Mouse (Mus musculus) neural tube, embryonic 15.5 days (tissue): ENCODE measurements around the gene Gm20388. TPM values are rescaled to one million over a fixed set of nuclear protein-coding genes. Genes with fewer than 3 reads are reported as not detected.
A peak's percentile ranks its signal among the peaks of the same experiment; 100 is the strongest.

Experiments
- ATAC-seq: fragments of 200-750 bp; cut with Nextera tagmentation; 2 replicates; pipeline ENCODE4 v1.8.0; 2017; ENCODE audit warnings: mild to moderate bottlenecking, moderate TSS enrichment, moderate library complexity; ENCODE audit not compliant: low FRiP score
- H3K27ac ChIP-seq: fragments of 300-500 bp; sonication (generic); replicated peaks from 2 replicates; pipeline ENCODE4 v1.5.1; 2015; ENCODE audit warnings: mild to moderate bottlenecking, inconsistent platforms
- H3K27me3 ChIP-seq: fragments of 300-500 bp; sonication (generic); replicated peaks from 2 replicates; pipeline ENCODE4 v1.6.1; 2015; ENCODE audit warnings: inconsistent platforms
- H3K36me3 ChIP-seq: fragments of 300-500 bp; sonication (generic); 2 replicates; pipeline ENCODE4 v1.6.1; 2015; ENCODE audit warnings: inconsistent platforms
- H3K4me1 ChIP-seq: fragments of 300-500 bp; sonication (generic); 2 replicates; pipeline ENCODE4 v1.6.1; 2015; ENCODE audit warnings: inconsistent platforms
- H3K4me2 ChIP-seq: fragments of 300-500 bp; sonication (generic); 2 replicates; pipeline ENCODE4 v1.6.1; 2015; ENCODE audit warnings: inconsistent platforms, mild to moderate bottlenecking, moderate library complexity
- H3K4me3 ChIP-seq: fragments of 300-500 bp; sonication (generic); replicated peaks from 2 replicates; pipeline ENCODE4 v1.5.1; 2015; ENCODE audit warnings: mild to moderate bottlenecking, inconsistent platforms
- H3K9ac ChIP-seq: fragments of 300-500 bp; sonication (generic); replicated peaks from 2 replicates; pipeline ENCODE4 v1.6.1; 2015; ENCODE audit warnings: mild to moderate bottlenecking, inconsistent platforms
- H3K9me3 ChIP-seq: fragments of 300-500 bp; sonication (generic); replicated peaks from 2 replicates; pipeline ENCODE4 v1.6.1; 2016; ENCODE audit warnings: inconsistent platforms
- WGBS: fragments of 180-500 bp; shearing (Covaris S2); methylation state at CpG from one replicate; pipeline ENCODE4 v1.1.7; 2015; ENCODE audit warnings: mixed read lengths; 5-methylcytosine and 5-hydroxymethylcytosine counted together
- polyA plus RNA-seq: library from polyadenylated mRNA; unstranded; fragments of >200 nt; fragmentation: Nextera tagmentation; extraction: Ambion mirVana; gene quantifications from 2 replicates; pipeline ENCODE4 v1.2.1, GENCODE M21; 2015

The Gm20388 gene
- polyA plus RNA-seq, 1 experiment from 2014 or later = not detected

- Histone ChIP-seq H3K4me1 (no peaks in the 10 kb centered on the region), H3K9ac (no peak overlapping the region), H3K36me3 (peaks cover 25% of the 10 kb centered on the region), H3K4me2 (no peak overlapping the region), H3K27ac (no peak overlapping the region), H3K9me3 (no peaks in the 10 kb centered on the region), H3K4me3 (no peak overlapping the region), H3K27me3 (no peaks in the 10 kb centered on the region)
- WGBS = 88% methylated on average over 11 of the region's 11 CpGs
- ATAC-seq = no peak
Measured at GRCm38 (mm10) chr8:121821320-121821719, 1910.7 kb downstream of the Gm20388 start.

- no peaks in the 10 kb centered on the region for H3K9me3 ChIP-seq
- ATAC-seq = no peak
- 89% methylated on average over 9 of the region's 9 CpGs for WGBS
- H3K9ac ChIP-seq = no peak overlapping the region
- H3K27ac ChIP-seq = no peak overlapping the region
- H3K36me3 ChIP-seq = peaks cover 25% of the 10 kb centered on the region
- no peaks in the 10 kb centered on the region for H3K27me3 ChIP-seq
- no peak overlapping the region for H3K4me2 ChIP-seq
- no peak overlapping the region for H3K4me3 ChIP-seq
- H3K4me1 ChIP-seq = no peaks in the 10 kb centered on the region
Measured at GRCm38 (mm10) chr8:121821770-121822169, 1911.1 kb downstream of the Gm20388 start.

- WGBS = over 99% methylated on average over 5 of the region's 5 CpGs
- H3K36me3 ChIP-seq = no peaks in the 10 kb centered on the region
- peak overlapping the region; percentile 97 for H3K4me2 ChIP-seq
- peaks cover 23% of the 10 kb centered on the region for H3K4me1 ChIP-seq
- H3K9ac ChIP-seq = no peak overlapping the region
- peak overlapping the region; percentile 58; the same call in 1 of the 2 replicates for H3K4me3 ChIP-seq
- no peak overlapping the region for H3K27ac ChIP-seq
- H3K9me3 ChIP-seq = no peaks in the 10 kb centered on the region
- ATAC-seq = no peak
- H3K27me3 ChIP-seq = no peaks in the 10 kb centered on the region
Measured at GRCm38 (mm10) chr8:121827726-121828125, 1917.1 kb downstream of the Gm20388 start.

GRCm38 (mm10) chr8:121828376-121829023 lies 1917.9 kb downstream of the Gm20388 start:
- peak overlapping the region; percentile 97 for H3K4me2 ChIP-seq
- H3K27ac ChIP-seq = no peak overlapping the region

GRCm38 (mm10) chr8:121829048-121829776 lies 1918.6 kb downstream of the Gm20388 start, which contains the start of gene Klhdc4:
Klhdc4 (minus strand) TSS chr8:121829569.
- WGBS = under 1% methylated on average over 68 of the region's 68 CpGs
- Histone ChIP-seq H3K27ac (peak within 1 kb of the TSS; percentile 92), H3K9me3 (no peaks in the 10 kb centered on the region), H3K27me3 (no peaks in the 10 kb centered on the region), H3K4me2 (peak within 1 kb of the TSS; percentile 97), H3K4me1 (peaks cover 23% of the 10 kb centered on the region), H3K9ac (peak within 1 kb of the TSS; percentile 64), H3K4me3 (peak within 1 kb of the TSS; percentile 58), H3K36me3 (no peaks in the 10 kb centered on the region)
- ATAC-seq = peak; percentile 98

More at GRCm38 (mm10) chr8:121828376-121829023, 1917.9 kb downstream of the Gm20388 start:
- no peaks in the 10 kb centered on the region for H3K36me3 ChIP-seq
- ATAC-seq = peak; percentile 11; the same call in 1 of the 2 replicates
- no peaks in the 10 kb centered on the region for H3K9me3 ChIP-seq
- peaks cover 23% of the 10 kb centered on the region for H3K4me1 ChIP-seq
- peak overlapping the region; percentile 64 for H3K9ac ChIP-seq
- no peaks in the 10 kb centered on the region for H3K27me3 ChIP-seq
- whole genome bisulfite sequencing = 35% methylated on average over 10 of the region's 10 CpGs
- peak overlapping the region; percentile 58 for H3K4me3 ChIP-seq

- no peaks in the 10 kb centered on the region for H3K36me3 ChIP-seq
- H3K27ac ChIP-seq = peak overlapping the region; percentile 92
- no peaks in the 10 kb centered on the region for H3K9me3 ChIP-seq
- peak overlapping the region; percentile 97 for H3K4me2 ChIP-seq
- peak; percentile 70 for ATAC-seq
- peak overlapping the region; percentile 58 for H3K4me3 ChIP-seq
- WGBS = 11% methylated on average over 18 of the region's 18 CpGs
- H3K9ac ChIP-seq = peak overlapping the region; percentile 64
- H3K27me3 ChIP-seq = no peaks in the 10 kb centered on the region
- peaks cover 23% of the 10 kb centered on the region for H3K4me1 ChIP-seq
Measured at GRCm38 (mm10) chr8:121829777-121830362, 1919.2 kb downstream of the Gm20388 start.

- Histone ChIP-seq H3K27me3 (no peaks in the 10 kb centered on the region), H3K4me3 (no peak overlapping the region), H3K36me3 (no peaks in the 10 kb centered on the region), H3K4me2 (peak overlapping the region; percentile 38; the same call in 1 of the 2 replicates), H3K4me1 (peaks cover 23% of the 10 kb centered on the region), H3K9me3 (no peaks in the 10 kb centered on the region), H3K9ac (no peak overlapping the region), H3K27ac (no peak overlapping the region)
- ATAC-seq = no peak
- 91% methylated on average over 2 of the region's 2 CpGs for WGBS
Measured at GRCm38 (mm10) chr8:121832061-121832460, 1921.4 kb downstream of the Gm20388 start.

- no peak overlapping the region for H3K27ac ChIP-seq
- ATAC-seq = no peak
- no peak overlapping the region for H3K4me3 ChIP-seq
- H3K4me2 ChIP-seq = peak overlapping the region; percentile 38
- no peaks in the 10 kb centered on the region for H3K36me3 ChIP-seq
- no peak overlapping the region for H3K9ac ChIP-seq
- no peaks in the 10 kb centered on the region for H3K9me3 ChIP-seq
- H3K4me1 ChIP-seq = peaks cover 22% of the 10 kb centered on the region
- 19% methylated on average over 6 of the region's 6 CpGs for WGBS
- H3K27me3 ChIP-seq = no peaks in the 10 kb centered on the region
Measured at GRCm38 (mm10) chr8:121832503-121832902, 1921.9 kb downstream of the Gm20388 start.

GRCm38 (mm10) chr8:121841242-121841641 lies 1930.6 kb downstream of the Gm20388 start:
- no peaks in the 10 kb centered on the region for H3K4me1 ChIP-seq
- H3K36me3 ChIP-seq = no peaks in the 10 kb centered on the region
- no peak for ATAC-seq
- no peak overlapping the region for H3K4me2 ChIP-seq
- no peaks in the 10 kb centered on the region for H3K9me3 ChIP-seq
- WGBS = 48% methylated on average over 8 of the region's 8 CpGs
- H3K27ac ChIP-seq = no peak overlapping the region
- no peaks in the 10 kb centered on the region for H3K27me3 ChIP-seq
- H3K9ac ChIP-seq = no peak overlapping the region
- H3K4me3 ChIP-seq = no peak overlapping the region

GRCm38 (mm10) chr8:121842064-121842955 lies 1931.7 kb downstream of the Gm20388 start:
- H3K9me3 ChIP-seq = no peaks in the 10 kb centered on the region
- H3K36me3 ChIP-seq = no peaks in the 10 kb centered on the region
- ATAC-seq = no peak
- H3K4me1 ChIP-seq = no peaks in the 10 kb centered on the region
- no peak overlapping the region for H3K27ac ChIP-seq
- 90% methylated on average over 8 of the region's 8 CpGs for WGBS
- no peaks in the 10 kb centered on the region for H3K27me3 ChIP-seq
- H3K9ac ChIP-seq = no peak overlapping the region
- no peak overlapping the region for H3K4me3 ChIP-seq
- H3K4me2 ChIP-seq = no peak overlapping the region

GRCm38 (mm10) chr8:121843184-121843733 lies 1932.6 kb downstream of the Gm20388 start:
- Histone ChIP-seq H3K9ac (no peak overlapping the region), H3K4me2 (no peak overlapping the region), H3K36me3 (no peaks in the 10 kb centered on the region), H3K4me3 (no peak overlapping the region), H3K27me3 (no peaks in the 10 kb centered on the region), H3K4me1 (no peaks in the 10 kb centered on the region), H3K9me3 (no peaks in the 10 kb centered on the region), H3K27ac (no peak overlapping the region)
- no peak for ATAC-seq
- 89% methylated on average over 3 of the region's 3 CpGs for WGBS
